Mouse (Mus musculus): Measurements from ENCODE around the gene Gm11127. TPM values are rescaled to one million over a fixed set of nuclear protein-coding genes. Genes with fewer than 3 reads are reported as not detected.

Gm11127 gene
- polyA plus RNA-seq (2012; rRNA removed) = not detected in 2 replicates

DNA sequence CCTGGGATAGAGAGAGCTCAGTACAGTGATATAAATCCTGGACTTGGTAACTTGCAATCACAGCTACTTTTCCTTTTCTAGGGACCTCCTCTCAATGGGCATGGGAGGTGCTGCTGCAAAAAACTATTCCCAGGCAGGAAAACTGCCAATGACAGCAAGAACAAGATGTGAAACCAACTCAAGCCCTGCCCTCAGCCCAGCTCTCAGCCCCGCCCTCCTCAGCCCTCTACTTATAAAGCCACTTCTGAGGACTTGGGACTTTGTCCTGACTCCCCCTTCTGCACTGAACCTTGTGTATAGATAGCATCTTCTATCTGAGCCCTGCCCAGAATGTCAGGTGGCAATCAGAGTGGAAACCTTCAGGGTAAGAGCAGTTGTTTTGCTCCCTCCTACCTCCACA, at the start of gene Gm11127:
TSS of gene Gm11127 (minus strand) at position 10 of the 400 bp plus-strand sequence.

GRCm38 (mm10) chr17:36042610-36043169, 15.5 kb downstream of the Gm11127 start, which contains the start of the genes H2-T22 and Gm6034:
H2-T22 (minus strand) TSS chr17:36042747.
Gm6034 (plus strand) TSS chr17:36042961.

DNA sequence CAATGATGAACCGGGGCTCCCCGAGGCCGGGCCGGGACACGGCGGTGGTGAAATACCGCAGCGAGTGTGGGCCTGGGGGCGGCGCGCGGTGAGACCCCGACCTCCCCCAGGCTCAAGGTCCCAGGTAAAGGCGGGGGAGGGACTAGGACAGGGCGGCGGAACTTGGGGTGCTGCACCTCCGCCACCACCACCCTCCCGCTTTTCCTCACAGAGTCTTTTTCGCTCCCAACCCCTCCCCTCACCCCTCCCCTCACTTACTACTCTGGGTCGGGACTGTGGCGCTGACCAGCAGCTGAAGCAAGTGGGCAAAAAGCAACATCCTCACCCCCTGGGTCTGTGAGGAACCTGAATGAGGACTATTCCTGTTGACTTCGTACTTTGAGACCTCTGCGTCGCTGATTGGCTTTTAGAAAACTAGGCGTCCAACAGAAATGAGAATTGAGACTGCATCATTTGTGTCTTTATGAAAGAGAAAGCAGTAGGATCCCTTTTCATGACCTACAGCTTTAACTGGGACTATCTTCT, 25.8 kb downstream of the Gm11127 start, which contains the start of gene H2-T23:
TSS of gene H2-T23 (minus strand) at position 505 of the 525 bp plus-strand sequence.

GRCm38 (mm10) chr17:36020191-36021073, 37.7 kb downstream of the Gm11127 start, which contains the start of gene H2-T24:
H2-T24 (minus strand) TSS chr17:36020560.

Other genes starting within 250 kb of the Gm11127 start
- gene Ier3, start 236.7 kb downstream of the Gm11127 start, polyA plus RNA-seq (2012; rRNA removed) = 2.3 and 3.8 TPM in 2 replicates
- 53.2 and 54.8 TPM in 2 replicates for gene Flot1, start 235.1 kb downstream of the Gm11127 start, polyA plus RNA-seq (2012; rRNA removed)
- 1,643 and 2,189 TPM in 2 replicates for gene Tubb5, start 220.1 kb downstream of the Gm11127 start, polyA plus RNA-seq (2012; rRNA removed)
- gene Mdc1, start 216.9 kb downstream of the Gm11127 start, polyA plus RNA-seq (2012; rRNA removed) = 37.8 and 41.2 TPM in 2 replicates
- gene Nrm, start 197.1 kb downstream of the Gm11127 start, polyA plus RNA-seq (2012; rRNA removed) = 61.1 and 62.0 TPM in 2 replicates
- gene Ppp1r18, start 192.8 kb downstream of the Gm11127 start, polyA plus RNA-seq (2012; rRNA removed) = 47.5 and 56.9 TPM in 2 replicates
- gene Dhx16, start 178.6 kb downstream of the Gm11127 start, polyA plus RNA-seq (2012; rRNA removed) = 72.6 and 76.7 TPM in 2 replicates
- gene 2310061I04Rik, start 160.9 kb downstream of the Gm11127 start, polyA plus RNA-seq (2012; rRNA removed) = 40.5 and 45.6 TPM in 2 replicates
- gene Atat1, start 148.3 kb downstream of the Gm11127 start, polyA plus RNA-seq (2012; rRNA removed) = 136 and 230 TPM in 2 replicates
- gene Mrps18b, start 142.0 kb downstream of the Gm11127 start, polyA plus RNA-seq (2012; rRNA removed) = 46.6 and 55.3 TPM in 2 replicates
- gene Ppp1r10, start 141.9 kb downstream of the Gm11127 start, polyA plus RNA-seq (2012; rRNA removed) = 46.3 and 48.5 TPM in 2 replicates
- gene Abcf1, start 88.6 kb downstream of the Gm11127 start, polyA plus RNA-seq (2012; rRNA removed) = 95.0 and 180 TPM in 2 replicates
- 35.1 and 60.9 TPM in 2 replicates for gene Gnl1, start 78.5 kb downstream of the Gm11127 start, polyA plus RNA-seq (2012; rRNA removed)
- gene Prr3, start 78.1 kb downstream of the Gm11127 start, polyA plus RNA-seq (2012; rRNA removed) = 43.4 and 44.2 TPM in 2 replicates
- gene H2-T24, start 37.8 kb downstream of the Gm11127 start, polyA plus RNA-seq (2012; rRNA removed) = 0.96 and 0.99 TPM in 2 replicates
- 4.6 and 5.0 TPM in 2 replicates for gene H2-T23, start 25.5 kb downstream of the Gm11127 start, polyA plus RNA-seq (2012; rRNA removed)
- 10.6 and 12.9 TPM in 2 replicates for gene H2-T22, start 15.6 kb downstream of the Gm11127 start, polyA plus RNA-seq (2012; rRNA removed)
- gene Gm6034, start 15.4 kb downstream of the Gm11127 start, polyA plus RNA-seq (2012; rRNA removed) = not detected in 2 replicates
- not detected in 2 replicates for gene Gm19684, start 63.3 kb upstream of the Gm11127 start, polyA plus RNA-seq (2012; rRNA removed)
- not detected in 2 replicates for gene Gm7030, start 71.1 kb upstream of the Gm11127 start, polyA plus RNA-seq (2012; rRNA removed)
- gene Gm8909, start 110.2 kb upstream of the Gm11127 start, polyA plus RNA-seq (2012; rRNA removed) = 0.15 and 0.28 TPM in 2 replicates
- not detected in 2 replicates for gene H2-T3, start 131.9 kb upstream of the Gm11127 start, polyA plus RNA-seq (2012; rRNA removed)
- 59.6 and 60.2 TPM in 2 replicates for gene Rpp21, start 199.7 kb upstream of the Gm11127 start, polyA plus RNA-seq (2012; rRNA removed)
- 43.9 and 47.1 TPM in 2 replicates for gene Trim39, start 213.9 kb upstream of the Gm11127 start, polyA plus RNA-seq (2012; rRNA removed)
- not detected in 2 replicates for gene H2-M10.2, start 228.1 kb upstream of the Gm11127 start, polyA plus RNA-seq (2012; rRNA removed)

All from central nervous system, embryonic 11.5 days (tissue).